Mouse (Mus musculus) heart, postnatal 10 days (tissue): ENCODE data around the gene Ntm. TPM values are rescaled to one million over a fixed set of nuclear protein-coding genes. Genes with fewer than 3 reads are reported as not detected.

ENCODE experiments used
- DNase-seq, 2 experiments: peaks; one replicate each; pipeline ENCODE4 v3.0.0; 2021
- intact Hi-C: fragments of 180-260 bp; cut with DNase I; formaldehyde crosslinking; loops from one replicate; pipeline ENCODE4 v1.15.1; 2025
- total RNA-seq, 2 experiments: library from RNA; stranded (reverse); gene quantifications; 2 replicates each; pipeline ENCODE4 v1.2.3; 2021

The Ntm gene
- total RNA-seq, 2 experiments from 2014 or later: 6.9 to 7.4 TPM

DNA sequence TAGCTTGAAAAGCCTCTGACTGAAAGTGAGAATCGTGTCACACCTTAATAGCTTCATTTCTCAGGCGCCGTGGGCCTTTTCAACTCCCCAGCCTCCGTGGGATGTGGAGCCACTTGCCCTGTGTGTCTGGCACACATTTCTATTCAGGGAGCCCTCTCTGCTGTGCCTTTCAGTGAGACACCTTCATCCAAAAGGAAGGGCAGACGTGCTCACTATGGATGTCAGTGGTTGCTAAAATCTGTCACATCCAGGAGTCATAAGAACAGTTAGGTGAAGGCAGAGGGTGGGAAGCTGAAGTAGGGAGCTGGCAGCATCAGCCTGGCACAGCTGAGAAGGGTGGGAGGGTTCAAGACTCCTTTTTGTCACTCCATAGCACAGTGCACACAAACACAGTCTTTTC lies 201.4 kb downstream of the Ntm start:
- DNase-seq: no peak
- intact Hi-C loops: no loop called here

DNA sequence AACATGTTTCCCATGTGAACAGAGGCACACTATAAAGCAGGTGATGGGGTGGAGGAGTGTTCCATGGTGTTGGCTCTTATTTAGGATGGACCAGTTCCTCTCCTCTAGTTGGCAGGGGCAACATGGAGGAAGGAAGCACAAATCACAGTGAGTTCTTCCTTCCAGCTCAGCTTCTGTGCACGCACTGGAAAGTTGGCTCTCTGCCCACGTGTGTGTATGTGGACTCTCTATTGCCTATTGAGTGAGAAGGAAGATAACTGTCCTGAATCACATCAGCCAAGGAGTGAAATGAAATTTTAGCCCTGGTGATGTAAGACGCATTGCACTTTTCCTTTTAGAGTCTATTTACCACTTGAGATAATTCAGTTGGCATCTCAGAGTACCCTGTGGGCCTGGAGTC lies 203.0 kb downstream of the Ntm start:
- intact Hi-C loops: no loop called here

GRCm38 (mm10) chr9:29759060-29759459 lies 203.9 kb downstream of the Ntm start:
- intact Hi-C loops: no loop called here
- DNase-seq: no peak

More for the DNA sequence above, 203.0 kb downstream of the Ntm start:
- DNase-seq: peak in 1 of 2 experiments; percentile 3

DNA sequence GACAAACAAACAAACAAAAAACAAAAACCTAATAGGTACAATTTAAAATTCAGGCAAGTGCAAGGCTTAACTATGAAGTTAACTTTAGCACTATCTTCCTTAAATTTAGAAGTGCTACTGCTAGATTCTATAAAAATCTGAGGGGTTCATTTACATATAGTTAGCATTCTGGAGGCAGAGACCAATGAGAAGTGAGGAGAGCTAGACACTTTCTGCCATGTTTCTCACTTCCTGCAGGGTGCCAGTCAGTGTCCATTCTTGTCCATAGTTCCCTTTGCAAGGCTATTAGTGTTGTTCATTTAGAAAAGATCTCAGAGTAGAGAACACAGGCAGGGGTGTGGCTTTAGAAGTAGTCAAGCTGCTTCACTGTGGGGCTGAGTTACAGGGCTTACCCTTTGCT lies 208.6 kb downstream of the Ntm start:
- intact Hi-C loops: loop anchor here (5.0 kb wide), 1 partner anchor 508 kb away; no protein-coding TSS in a partner anchor
- DNase-seq: no peak

GRCm38 (mm10) chr9:29751396-29751795 lies 211.5 kb downstream of the Ntm start:
- intact Hi-C loops: loop anchor here (5.0 kb wide), 1 partner anchor 511 kb away; no protein-coding TSS in a partner anchor
- DNase-seq: peak; percentile 16 to 17

DNA sequence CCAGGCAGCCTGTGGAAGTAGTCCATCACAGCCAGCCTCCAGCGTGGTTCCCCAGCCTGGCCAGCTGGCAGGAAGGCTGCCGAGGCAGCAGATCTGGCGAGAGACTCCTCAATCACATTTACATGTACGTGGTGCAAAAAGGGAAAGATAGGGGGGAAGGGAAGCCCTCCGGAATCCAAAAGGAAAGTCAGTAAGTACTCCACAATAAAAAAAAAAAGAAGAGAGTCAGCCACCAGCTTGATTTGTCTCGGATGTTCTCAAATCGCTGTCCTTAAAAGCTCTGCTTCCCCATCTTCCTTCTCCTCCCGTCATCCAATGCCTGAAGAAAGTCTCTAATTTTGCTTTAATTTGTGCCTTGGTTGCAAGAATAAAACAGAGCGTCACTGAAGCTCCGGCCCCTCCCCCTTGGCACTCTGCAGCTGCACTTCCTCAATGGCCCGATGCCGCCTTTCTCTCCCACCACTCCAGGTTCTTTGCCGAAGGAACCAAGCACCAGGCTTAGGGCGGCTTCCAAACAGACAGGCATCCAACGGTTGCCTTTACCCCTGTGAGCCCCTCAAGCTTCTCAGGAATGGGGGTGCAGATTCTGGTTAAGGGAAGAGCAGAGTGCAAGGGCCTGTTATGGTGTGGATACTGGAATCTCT lies 212.4 kb downstream of the Ntm start:
- DNase-seq: peak; percentile 12 to 41
- intact Hi-C loops: loop anchor here (5.0 kb wide), 1 partner anchor 512 kb away; no protein-coding TSS in a partner anchor

- intact Hi-C loops: no loop called here
- DNase-seq: no peak
These were observed 214.9 kb downstream of the Ntm start for GRCm38 (mm10) chr9:29748070-29748469.

GRCm38 (mm10) chr9:29738835-29739526 lies 224.0 kb downstream of the Ntm start:
- intact Hi-C loops: no loop called here
- DNase-seq: no peak

DNA sequence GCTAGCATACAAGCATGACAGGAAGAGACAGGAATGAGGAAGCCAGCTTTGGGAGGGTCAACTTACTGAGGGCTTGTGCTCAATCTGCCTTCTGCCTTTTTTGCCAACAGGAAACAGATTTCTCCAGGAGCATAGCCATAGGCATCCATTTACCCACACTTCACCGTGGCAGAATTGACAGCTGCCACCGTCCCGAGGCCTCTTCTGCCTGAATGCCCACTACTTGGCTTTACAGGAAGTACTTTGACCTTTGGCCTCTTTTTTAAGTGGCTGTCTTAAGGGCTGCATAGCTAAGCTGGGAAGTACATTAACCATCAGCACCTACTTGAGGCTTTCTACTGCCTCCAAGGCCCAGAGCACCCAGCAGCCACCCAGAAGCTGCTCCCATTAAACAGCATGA lies 226.9 kb downstream of the Ntm start:
- intact Hi-C loops: no loop called here

GRCm38 (mm10) chr9:29732895-29733294 lies 230.0 kb downstream of the Ntm start:
- intact Hi-C loops: no loop called here
- no peak for DNase-seq

More for the DNA sequence above, 226.9 kb downstream of the Ntm start:
- no peak for DNase-seq

- DNase-seq: no peak
- intact Hi-C loops: no loop called here
These were observed 231.3 kb downstream of the Ntm start for GRCm38 (mm10) chr9:29731672-29732071.

- peak; percentile 6 to 38 for DNase-seq
- intact Hi-C loops: no loop called here
These were observed 235.2 kb downstream of the Ntm start for GRCm38 (mm10) chr9:29727540-29728432.

GRCm38 (mm10) chr9:29721461-29721860 lies 241.5 kb downstream of the Ntm start:
- intact Hi-C loops: no loop called here
- DNase-seq: no peak

DNA sequence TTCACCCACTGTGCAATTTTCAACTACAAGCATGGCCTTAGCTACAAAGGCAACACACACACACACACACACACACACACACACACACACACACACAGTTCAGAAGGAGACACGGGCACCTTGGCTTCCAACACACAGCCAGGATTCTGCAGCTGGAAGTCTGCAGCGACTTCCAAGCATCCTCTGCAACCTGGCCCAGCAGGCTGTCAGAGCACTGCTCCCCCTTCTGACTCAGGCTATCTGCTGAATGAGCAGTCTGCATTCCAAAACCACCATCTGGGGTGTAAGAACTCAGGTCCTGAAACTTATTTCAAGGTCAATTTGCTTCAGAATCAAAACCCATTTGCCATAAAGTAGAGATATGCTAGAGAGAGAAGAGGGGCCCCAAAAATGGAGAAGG lies 246.1 kb downstream of the Ntm start:
- DNase-seq: no peak
- intact Hi-C loops: no loop called here

- intact Hi-C loops: no loop called here
- no peak for DNase-seq
These were observed 264.7 kb downstream of the Ntm start for GRCm38 (mm10) chr9:29698276-29698675.

DNA sequence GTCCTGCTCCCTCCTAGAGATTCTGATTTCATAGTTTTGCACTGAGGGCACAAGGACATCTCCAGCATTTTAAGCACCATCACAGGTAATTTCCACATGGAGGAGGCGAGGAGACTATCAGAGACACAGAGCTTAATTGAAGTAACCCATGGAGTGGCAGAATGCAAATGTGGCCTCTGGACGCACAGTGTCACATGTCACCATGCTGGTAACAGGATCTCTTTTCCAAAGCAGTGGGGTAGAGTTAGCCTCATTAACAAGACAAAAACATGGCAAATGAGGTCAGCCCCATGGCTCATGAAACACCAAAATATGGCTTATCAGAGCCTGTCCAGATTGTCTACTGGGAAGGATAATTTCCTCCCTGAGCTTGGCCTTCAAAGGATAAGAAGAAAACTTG lies 268.8 kb downstream of the Ntm start:
- intact Hi-C loops: no loop called here
- no peak for DNase-seq

DNA sequence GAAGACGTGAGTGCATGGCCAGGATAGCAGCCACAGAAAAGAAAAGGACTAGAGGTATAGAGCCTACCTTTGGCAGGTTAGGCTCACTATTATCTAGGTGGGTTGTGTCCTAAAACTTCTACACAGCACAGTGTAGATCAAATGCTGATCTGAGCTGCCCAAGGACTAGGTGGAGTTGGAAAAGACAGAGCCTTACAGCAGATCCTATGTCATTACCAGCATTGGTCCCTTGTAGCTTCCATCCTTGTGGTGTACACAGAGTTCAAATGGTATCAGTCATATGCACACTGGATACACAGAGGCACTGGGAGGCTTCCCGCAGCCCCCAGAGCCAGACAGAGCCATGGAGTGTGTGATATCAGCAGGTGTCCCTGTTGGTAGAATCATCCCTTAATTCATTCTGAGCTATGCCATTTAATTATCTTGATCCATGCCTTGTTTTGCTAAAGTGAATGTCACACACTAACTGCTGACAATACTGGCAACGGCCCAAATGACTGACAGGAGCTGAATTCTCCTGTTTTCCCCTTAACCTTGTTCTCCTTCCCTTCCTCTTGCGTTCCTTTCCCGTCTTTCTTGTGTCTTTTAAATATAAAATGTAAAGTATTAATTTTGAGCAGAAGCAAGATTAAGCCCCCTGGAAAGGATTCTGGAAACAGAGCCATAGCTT lies 271.6 kb downstream of the Ntm start:
- intact Hi-C loops: no loop called here
- no peak for DNase-seq

GRCm38 (mm10) chr9:29682224-29682623 lies 280.7 kb downstream of the Ntm start:
- intact Hi-C loops: no loop called here
- DNase-seq: peak; percentile 21 to 41

- no peak for DNase-seq
- intact Hi-C loops: no loop called here
These were observed 282.3 kb downstream of the Ntm start for GRCm38 (mm10) chr9:29680677-29681076.

DNA sequence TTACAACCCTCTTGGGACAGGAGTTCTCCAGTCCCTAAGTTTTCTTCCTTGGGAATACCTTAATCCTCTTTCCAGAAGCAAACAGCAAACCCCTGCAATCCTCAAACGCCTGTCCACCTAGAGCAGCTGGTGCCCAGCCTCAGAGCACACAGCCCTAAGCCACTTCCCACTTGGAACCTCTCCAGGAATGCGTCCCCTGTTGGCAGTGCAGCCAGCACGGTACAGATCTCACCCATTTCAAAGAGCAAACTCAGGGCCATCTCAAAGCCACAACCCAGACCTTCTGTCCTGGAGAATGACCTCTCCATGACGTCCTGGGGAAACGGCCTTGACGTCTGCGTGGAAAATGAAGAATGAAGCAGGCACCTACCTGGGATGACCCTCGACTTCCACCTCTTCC lies 289.0 kb downstream of the Ntm start:
- peak; percentile 30 to 41 for DNase-seq
- intact Hi-C loops: no loop called here

- peak; percentile 24 to 39 for DNase-seq
- intact Hi-C loops: no loop called here
These were observed 291.1 kb downstream of the Ntm start for GRCm38 (mm10) chr9:29671861-29672260.
